Mouse (Mus musculus) hindlimb bud, embryonic 11.5 days (tissue): ENCODE measurements at regions not wholly inside any gene's neighbourhood (a gene's known extent, or its start where the extent isn't known, plus 50 kb on each side); places are given as distances from the start of the nearest gene placed in this dataset.
A peak's percentile ranks its signal among the peaks of the same experiment; 100 is the strongest.

ENCODE experiments used
- DNase-seq: peaks from one replicate; pipeline ENCODE4 v3.0.0-alpha.2; 2012; ENCODE audit warnings: low read depth, low spot score; ENCODE audit errors: extremely low spot score

GRCm38 (mm10) chr1:61050346-61050745, 72.6 kb downstream of the Icos start:
- DNase-seq = no peak

- no peak for DNase-seq
Observed at GRCm38 (mm10) chr1:61053676-61054075, 75.9 kb downstream of the Icos start.

- no peak for DNase-seq
Observed at GRCm38 (mm10) chr1:61054391-61054790, 76.7 kb downstream of the Icos start.

- DNase-seq = peak; percentile 56
Observed at GRCm38 (mm10) chr1:61055176-61055575, 77.4 kb downstream of the Icos start.

- DNase-seq = no peak
Observed at GRCm38 (mm10) chr1:61059910-61060536, 82.3 kb downstream of the Icos start.

GRCm38 (mm10) chr1:61061892-61062460, 84.2 kb downstream of the Icos start:
- DNase-seq = no peak

GRCm38 (mm10) chr1:61068112-61068511, 90.4 kb downstream of the Icos start:
- DNase-seq = no peak

GRCm38 (mm10) chr1:61074127-61074526, 96.4 kb downstream of the Icos start:
- no peak for DNase-seq

- no peak for DNase-seq
Observed at GRCm38 (mm10) chr1:61075335-61075734, 97.6 kb downstream of the Icos start.

- DNase-seq = no peak
Observed at GRCm38 (mm10) chr1:61084732-61085131, 107.0 kb downstream of the Icos start.

- DNase-seq = no peak
Observed at GRCm38 (mm10) chr1:61086811-61087210, 109.1 kb downstream of the Icos start.

- no peak for DNase-seq
Observed at GRCm38 (mm10) chr1:61090801-61091200, 113.1 kb downstream of the Icos start.

GRCm38 (mm10) chr1:61095481-61096165, 117.9 kb downstream of the Icos start:
- no peak for DNase-seq

GRCm38 (mm10) chr1:61099341-61099740, 121.6 kb downstream of the Icos start:
- DNase-seq = no peak

- no peak for DNase-seq
Observed at GRCm38 (mm10) chr1:61101679-61102078, 124.0 kb downstream of the Icos start.

- no peak for DNase-seq
Observed at GRCm38 (mm10) chr1:61102346-61102745, 124.6 kb downstream of the Icos start.

GRCm38 (mm10) chr1:61103581-61103980, 125.9 kb downstream of the Icos start:
- DNase-seq = no peak

GRCm38 (mm10) chr1:61111731-61112309, 134.1 kb downstream of the Icos start:
- no peak for DNase-seq

- DNase-seq = no peak
Observed at GRCm38 (mm10) chr1:61117535-61117934, 139.8 kb downstream of the Icos start.

GRCm38 (mm10) chr1:61118071-61118470, 140.3 kb downstream of the Icos start:
- DNase-seq = no peak

- DNase-seq = no peak
Observed at GRCm38 (mm10) chr1:61121480-61121879, 143.8 kb downstream of the Icos start.

GRCm38 (mm10) chr1:61125127-61125526, 147.4 kb downstream of the Icos start:
- no peak for DNase-seq
